Mouse (Mus musculus) E14TG2a.4 (cell line): Measurements from ENCODE around the gene Gm6993.

Experiments used
- H3K27me3 ChIP-seq: 2 replicates; pipeline ENCODE4 v1.6.1; 2014; ENCODE audit warnings: low read length, control low read depth; ENCODE audit not compliant: insufficient read depth
- H3K36me3 ChIP-seq: 2 replicates; pipeline ENCODE4 v1.6.1; 2014; ENCODE audit warnings: low read length, control low read depth; ENCODE audit not compliant: insufficient read depth
- H3K4me1 ChIP-seq: replicated peaks from 2 replicates; pipeline ENCODE4 v1.6.1; 2014; ENCODE audit warnings: low read depth, low read length, control low read depth
- H3K4me3 ChIP-seq: replicated peaks from 2 replicates; pipeline ENCODE4 v1.5.1; 2014; ENCODE audit warnings: mild to moderate bottlenecking, low read length
- H3K9me3 ChIP-seq: 2 replicates; pipeline ENCODE4 v1.6.1; 2014; ENCODE audit warnings: low read length, control low read depth
- CTCF ChIP-seq: conservative IDR thresholded peaks from 2 replicates; pipeline ENCODE4 v1.5.1; 2014; ENCODE audit warnings: low read length
- NANOG ChIP-seq: IDR thresholded peaks from 2 replicates; pipeline ENCODE4 v1.6.1; 2014; ENCODE audit warnings: borderline replicate concordance, low read length, mixed read lengths
- POU5F1 ChIP-seq: IDR thresholded peaks from 2 replicates; pipeline ENCODE4 v1.6.1; 2014; ENCODE audit warnings: low read length, borderline replicate concordance

Gene Gm6993

GRCm38 (mm10) chr12:31244691-31245090 lies 4.1 kb downstream of the Gm6993 start:
- H3K9me3 ChIP-seq = no peaks in the 10 kb centered on the region
- H3K4me1 ChIP-seq = peaks cover 36% of the 10 kb centered on the region
- no peak overlapping the region for H3K4me3 ChIP-seq
- no peaks in the 10 kb centered on the region for H3K27me3 ChIP-seq
- no peaks in the 10 kb centered on the region for H3K36me3 ChIP-seq
- no peak for TF ChIP-seq CTCF
- TF ChIP-seq POU5F1 = no peak
- no peak for TF ChIP-seq NANOG

- Histone ChIP-seq H3K4me3 (no peak overlapping the region), H3K9me3 (no peaks in the 10 kb centered on the region), H3K27me3 (no peaks in the 10 kb centered on the region), H3K4me1 (peaks cover 36% of the 10 kb centered on the region), H3K36me3 (no peaks in the 10 kb centered on the region)
- TF ChIP-seq CTCF (no peak), POU5F1 (no peak), NANOG (no peak)
Measured at GRCm38 (mm10) chr12:31246153-31246552, 5.6 kb downstream of the Gm6993 start.

DNA sequence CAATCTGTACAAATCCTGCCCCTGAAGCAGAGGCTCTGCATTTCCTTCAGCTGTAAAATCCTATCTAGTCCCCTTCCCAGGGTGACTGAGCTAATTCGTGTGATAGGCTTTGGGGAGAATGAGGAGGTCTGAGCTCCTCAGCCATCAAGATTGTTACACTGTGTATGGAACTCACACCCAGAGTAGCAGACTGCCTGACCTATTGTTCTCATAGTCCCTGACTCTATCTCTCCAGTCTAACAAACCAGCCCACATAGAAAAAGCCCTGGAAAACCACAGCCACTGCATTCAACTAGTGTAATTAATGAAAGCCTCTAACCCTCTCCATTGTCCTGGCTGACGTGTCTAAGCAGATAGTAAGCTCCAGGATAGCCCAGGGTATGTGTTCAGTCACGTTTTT lies 6.0 kb downstream of the Gm6993 start:
- no peaks in the 10 kb centered on the region for H3K36me3 ChIP-seq
- H3K4me3 ChIP-seq = no peak overlapping the region
- H3K4me1 ChIP-seq = peaks cover 36% of the 10 kb centered on the region
- no peaks in the 10 kb centered on the region for H3K27me3 ChIP-seq
- no peaks in the 10 kb centered on the region for H3K9me3 ChIP-seq
- TF ChIP-seq POU5F1 (no peak), CTCF (no peak), NANOG (no peak)

DNA sequence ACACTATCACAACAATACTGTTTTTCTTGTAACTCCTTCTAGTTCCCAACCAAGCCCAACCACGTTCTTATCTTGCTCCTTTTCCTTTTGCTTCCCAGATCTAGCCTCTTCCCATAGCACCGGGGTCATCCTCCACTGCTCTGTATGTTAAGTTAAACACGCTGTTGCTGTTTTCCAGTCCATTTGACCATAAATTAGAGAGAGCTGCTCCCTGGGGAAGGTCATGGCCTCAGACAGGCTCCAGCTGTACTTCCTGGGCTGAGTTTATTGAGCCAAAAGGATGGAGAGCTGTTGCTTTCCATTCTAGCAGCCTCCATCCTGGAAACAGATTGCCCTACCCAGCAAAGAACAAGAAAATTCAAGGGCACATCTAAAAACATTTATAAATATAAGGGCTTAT lies 7.6 kb downstream of the Gm6993 start:
- H3K4me1 ChIP-seq = peaks cover 32% of the 10 kb centered on the region
- H3K36me3 ChIP-seq = no peaks in the 10 kb centered on the region
- TF ChIP-seq NANOG = no peak
- H3K27me3 ChIP-seq = no peaks in the 10 kb centered on the region
- H3K9me3 ChIP-seq = no peaks in the 10 kb centered on the region
- H3K4me3 ChIP-seq = no peak overlapping the region

GRCm38 (mm10) chr12:31248681-31249080 lies 8.1 kb downstream of the Gm6993 start:
- no peaks in the 10 kb centered on the region for H3K9me3 ChIP-seq
- peaks cover 32% of the 10 kb centered on the region for H3K4me1 ChIP-seq
- no peaks in the 10 kb centered on the region for H3K36me3 ChIP-seq
- TF ChIP-seq POU5F1 (no peak), NANOG (no peak), CTCF (no peak)
- no peak overlapping the region for H3K4me3 ChIP-seq
- H3K27me3 ChIP-seq = no peaks in the 10 kb centered on the region

DNA sequence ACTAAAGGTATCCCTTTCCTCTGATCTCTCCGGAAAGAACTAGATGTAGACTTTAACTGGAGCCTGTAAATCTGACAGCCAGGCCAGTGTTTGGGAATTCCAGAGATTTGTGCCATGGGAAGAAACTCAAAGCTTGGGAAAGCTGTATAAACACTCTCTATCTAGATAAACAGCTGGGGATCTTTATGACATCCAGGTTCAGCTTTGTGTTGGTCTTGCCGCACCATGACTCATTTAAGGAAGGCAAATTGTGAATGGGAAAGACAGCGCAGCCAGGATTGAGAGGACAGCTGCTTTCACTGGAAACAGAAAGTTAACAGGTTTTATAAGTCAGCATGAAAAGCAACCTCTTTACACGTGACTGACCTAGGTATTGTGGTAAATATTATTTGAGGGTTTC lies 11.7 kb downstream of the Gm6993 start:
- Histone ChIP-seq H3K4me1 (peaks cover 22% of the 10 kb centered on the region), H3K9me3 (no peaks in the 10 kb centered on the region), H3K4me3 (no peak overlapping the region), H3K27me3 (no peaks in the 10 kb centered on the region), H3K36me3 (no peaks in the 10 kb centered on the region)
- TF ChIP-seq NANOG (no peak), CTCF (no peak), POU5F1 (no peak)

DNA sequence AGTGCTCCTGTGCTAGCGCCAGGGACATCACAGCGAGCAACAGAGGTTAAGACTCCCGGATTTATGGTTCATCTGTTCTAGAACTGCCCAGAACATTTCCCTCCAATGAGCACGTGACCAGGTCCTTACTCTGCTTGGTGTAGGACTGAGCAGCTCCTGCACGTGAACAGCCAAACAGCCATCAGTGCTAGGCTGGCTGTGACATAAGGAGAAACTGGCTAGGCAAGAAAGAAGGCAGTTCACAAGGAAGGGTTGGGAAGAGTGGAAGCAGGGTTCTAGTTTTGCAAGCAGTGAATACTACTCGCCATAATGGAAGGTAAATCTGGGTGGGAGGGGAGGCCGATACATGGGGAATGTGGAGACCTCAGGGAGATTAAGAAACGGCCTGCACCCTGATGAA lies 14.4 kb downstream of the Gm6993 start:
- no peak overlapping the region for H3K4me3 ChIP-seq
- no peaks in the 10 kb centered on the region for H3K36me3 ChIP-seq
- H3K4me1 ChIP-seq = peaks cover 5% of the 10 kb centered on the region; the same call in 1 of the 2 replicates
- TF ChIP-seq POU5F1 = no peak
- no peak for TF ChIP-seq NANOG
- TF ChIP-seq CTCF = no peak
- no peaks in the 10 kb centered on the region for H3K27me3 ChIP-seq
- no peaks in the 10 kb centered on the region for H3K9me3 ChIP-seq

DNA sequence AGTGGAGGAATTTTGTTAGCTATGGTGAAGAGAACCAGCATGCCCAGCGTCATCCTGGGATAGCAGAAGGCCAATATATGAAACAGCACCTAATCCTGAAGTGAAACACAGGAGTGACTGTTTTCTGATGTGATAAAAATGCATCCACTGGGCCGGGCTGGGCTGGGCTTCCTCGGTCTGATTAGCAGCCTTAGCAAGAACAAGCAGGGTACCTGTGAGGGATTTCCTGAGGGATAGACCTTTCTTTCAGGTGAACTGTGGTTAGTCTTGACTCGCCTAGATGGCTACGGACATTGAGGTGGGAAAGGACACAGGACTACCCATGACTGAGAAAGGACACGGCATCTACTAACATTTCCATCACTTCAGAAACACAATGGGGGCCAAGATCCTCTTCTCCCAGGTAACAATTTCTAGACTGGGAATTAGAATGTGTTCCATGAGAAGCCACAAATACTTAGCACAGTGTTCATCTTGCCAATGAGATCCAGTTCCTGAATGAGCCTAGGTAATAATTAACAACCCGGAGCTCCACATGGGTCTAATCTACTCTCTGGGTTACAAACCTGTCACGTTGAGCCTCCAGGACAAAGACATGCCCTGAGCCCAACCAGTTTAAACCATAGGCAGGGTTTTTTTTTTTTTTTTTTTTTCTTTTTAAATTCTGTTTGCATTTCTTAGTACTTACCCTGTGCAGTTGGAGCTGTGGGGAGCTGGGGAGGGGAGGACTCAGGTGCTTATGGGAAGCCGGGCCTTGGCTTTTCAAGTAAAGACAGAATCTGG lies 15.7 kb downstream of the Gm6993 start:
- H3K9me3 ChIP-seq = no peaks in the 10 kb centered on the region
- H3K36me3 ChIP-seq = no peaks in the 10 kb centered on the region
- TF ChIP-seq NANOG (no peak), CTCF (no peak), POU5F1 (no peak)
- H3K27me3 ChIP-seq = no peaks in the 10 kb centered on the region
- no peak overlapping the region for H3K4me3 ChIP-seq
- H3K4me1 ChIP-seq = peaks cover 14% of the 10 kb centered on the region

DNA sequence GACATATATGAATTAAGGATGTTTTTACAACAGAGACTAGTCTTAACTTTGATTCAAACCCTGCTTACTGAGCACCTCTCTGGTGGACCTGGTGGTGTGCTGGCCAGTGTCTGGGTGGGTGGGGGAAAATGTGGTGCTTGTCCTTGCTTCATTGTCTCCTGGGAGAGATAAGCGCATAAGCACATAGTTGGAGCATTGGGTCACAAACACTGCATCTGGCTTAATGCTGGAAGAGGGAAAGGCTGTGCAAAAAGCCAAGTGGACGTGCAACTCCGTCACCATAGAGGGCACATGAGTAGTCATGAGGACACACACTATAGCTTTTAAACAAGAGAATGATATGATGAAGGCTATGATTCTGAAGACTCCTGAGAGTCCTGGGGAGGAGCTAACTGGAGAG lies 21.3 kb downstream of the Gm6993 start:
- TF ChIP-seq NANOG (no peak), CTCF (no peak), POU5F1 (no peak)
- peaks cover 36% of the 10 kb centered on the region for H3K27me3 ChIP-seq

More for the DNA sequence above, 21.3 kb downstream of the Gm6993 start:
- Histone ChIP-seq H3K4me3 (no peak overlapping the region), H3K36me3 (peaks cover 3% of the 10 kb centered on the region; the same call in 1 of the 2 replicates), H3K4me1 (peaks cover 58% of the 10 kb centered on the region), H3K9me3 (no peaks in the 10 kb centered on the region)
